Mouse (Mus musculus) small intestine, adult 2 months (tissue): Measurements from ENCODE around the gene Tbc1d19.

ENCODE experiments used
- CTCF ChIP-seq: fragments of 200-500 bp; IDR thresholded peaks from 2 replicates; pipeline ENCODE4 v1.5.1; 2012; ENCODE audit warnings: low read depth, mild to moderate bottlenecking, control low read depth, inconsistent platforms, low read length, moderate library complexity, mixed read lengths; ENCODE audit not compliant: insufficient replicate concordance, insufficient read length; ENCODE audit errors: extremely low read depth
- POLR2A ChIP-seq: fragments of 200-500 bp; IDR thresholded peaks from 2 replicates; pipeline ENCODE4 v1.6.1; 2012; ENCODE audit warnings: low read depth, mild to moderate bottlenecking, control low read depth, inconsistent platforms, low read length, moderate library complexity

DNA sequence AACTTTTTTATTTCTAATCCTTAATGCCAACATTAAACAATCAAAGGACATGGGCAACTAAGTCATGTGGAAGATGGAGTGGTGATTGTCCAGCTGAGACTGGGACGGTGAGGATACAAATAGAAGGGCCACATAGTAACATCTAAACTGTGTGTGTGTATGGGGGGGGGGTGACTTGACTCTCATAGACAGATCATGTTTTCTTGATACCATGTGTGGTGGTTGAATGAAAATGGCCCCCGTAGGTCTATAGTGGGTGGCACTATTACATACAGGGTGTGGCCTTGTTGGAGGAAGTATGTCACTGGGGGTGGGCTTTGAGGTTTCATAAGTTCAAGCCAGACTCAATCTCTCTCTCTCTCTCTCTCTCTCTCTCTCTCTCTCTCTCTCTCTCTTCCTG lies 124.6 kb downstream of the Tbc1d19 start:
- TF ChIP-seq POLR2A: no peak
- TF ChIP-seq CTCF: no peak
